Mouse (Mus musculus): ENCODE data around the gene Tcl1b3. TPM values are rescaled to one million over a fixed set of nuclear protein-coding genes. Genes with fewer than 3 reads are reported as not detected.

Tcl1b3 gene
- not detected for total RNA-seq (2023)

DNA sequence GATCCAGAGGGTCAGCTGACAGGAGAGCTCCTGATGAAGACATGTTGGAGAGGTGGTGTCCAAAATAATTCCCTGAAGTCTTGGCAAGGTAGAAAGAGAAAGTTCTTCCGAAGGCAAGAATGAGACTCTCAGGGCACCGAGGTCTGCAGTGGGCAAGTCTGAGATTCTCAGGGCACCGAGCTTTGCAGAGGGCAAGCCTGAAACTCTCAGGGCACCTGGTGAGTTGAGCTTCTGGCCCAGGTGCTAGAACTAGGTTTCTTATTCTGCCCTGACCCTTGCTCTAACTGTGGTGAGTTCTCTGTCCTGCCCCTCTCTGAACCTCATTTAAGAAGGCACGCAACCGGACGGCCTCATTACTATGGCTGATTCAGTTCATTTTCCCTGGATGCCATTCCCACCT, at the start of gene Tcl1b3:
Gene Tcl1b3 (plus strand): TSS at position 301 of the 400 bp plus-strand sequence.

DNA sequence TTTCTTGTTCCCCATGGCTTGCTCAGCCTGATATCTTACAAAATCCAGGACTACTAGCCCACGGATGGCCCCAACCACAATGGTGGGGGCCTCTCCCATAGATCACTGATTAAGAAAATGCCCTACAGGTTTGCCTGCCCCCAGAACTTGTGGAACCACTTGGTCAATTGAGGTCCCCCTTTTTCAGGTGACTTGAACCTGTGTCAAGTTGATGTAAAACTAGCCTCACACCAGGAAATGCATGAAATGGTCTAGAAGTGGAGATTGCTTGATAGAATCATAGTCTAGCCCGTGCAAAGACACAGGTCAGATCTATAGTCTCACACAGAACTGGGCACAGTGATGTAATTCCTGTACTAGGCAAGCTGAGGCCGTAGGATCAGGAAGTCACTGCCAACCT, 45.1 kb upstream of the Tcl1b3 start, which contains the start of gene Tcl1b2:
Gene Tcl1b2 (plus strand): TSS at position 301 of the 400 bp plus-strand sequence.

DNA sequence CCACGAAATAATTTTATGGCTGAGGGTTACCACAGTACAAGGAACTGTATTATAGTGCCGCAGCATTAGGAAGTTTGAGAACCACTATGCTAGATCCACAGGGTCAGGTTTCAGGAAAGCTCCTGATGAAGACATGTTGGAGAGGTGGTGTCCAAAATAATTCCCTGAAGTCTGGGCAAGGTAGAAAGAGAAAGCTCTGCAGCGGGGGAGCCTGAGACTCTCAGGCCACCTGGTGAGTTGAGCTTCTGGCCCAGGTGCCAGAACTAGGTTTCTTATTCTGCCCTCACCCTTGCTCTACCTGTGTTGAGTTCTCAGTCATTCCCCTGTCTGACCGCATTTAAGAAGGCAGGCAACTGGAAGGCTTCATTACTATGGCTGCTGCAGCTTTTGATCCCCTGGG, 31.5 kb upstream of the Tcl1b3 start, which contains the start of gene Tcl1b1:
Gene Tcl1b1 (plus strand): TSS at position 301 of the 400 bp plus-strand sequence.

DNA sequence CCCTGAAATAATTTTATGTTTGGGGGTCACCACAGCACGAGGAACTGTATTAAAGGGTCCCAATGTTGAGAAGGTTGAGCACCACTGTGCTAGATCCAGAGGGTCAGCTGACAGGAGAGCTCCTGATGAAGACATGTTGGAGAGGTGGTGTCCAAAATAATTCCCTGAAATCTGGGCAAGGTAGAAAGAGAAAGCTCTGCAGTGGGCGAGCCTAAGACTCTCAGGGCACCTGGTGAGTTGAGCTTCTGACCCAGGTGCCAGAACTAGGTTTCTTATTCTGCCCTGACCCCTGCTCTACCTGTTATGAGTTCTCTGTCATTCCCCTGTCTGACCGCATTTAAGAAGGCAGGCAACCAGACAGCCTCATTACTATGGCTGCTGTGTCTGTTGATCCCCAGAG, 14.8 kb upstream of the Tcl1b3 start, which contains the start of gene Tcl1b5:
Gene Tcl1b5 (plus strand): TSS at position 301 of the 400 bp plus-strand sequence.

DNA sequence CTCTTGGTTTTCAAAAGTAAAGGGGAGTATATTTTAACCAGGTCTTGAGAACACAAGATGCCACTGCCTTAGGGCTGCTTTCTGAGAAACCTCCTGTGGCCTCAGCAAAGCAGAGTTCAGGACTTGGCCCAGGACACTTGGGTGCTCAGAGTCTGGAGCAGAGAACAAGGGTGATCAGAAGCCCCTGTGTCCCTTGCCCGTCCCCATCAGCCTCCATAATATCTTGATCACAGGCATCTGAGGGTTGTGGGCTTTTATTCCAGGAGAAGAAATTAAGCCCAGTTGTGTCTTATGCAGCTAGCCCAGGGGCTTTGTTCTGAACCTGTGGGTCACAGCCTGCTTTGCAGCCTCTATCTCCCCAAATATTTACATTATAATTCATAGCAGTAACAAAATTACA, 10.8 kb downstream of the Tcl1b3 start, which contains the start of gene Tcl1b4:
Gene Tcl1b4 (plus strand): TSS at position 301 of the 400 bp plus-strand sequence.

DNA sequence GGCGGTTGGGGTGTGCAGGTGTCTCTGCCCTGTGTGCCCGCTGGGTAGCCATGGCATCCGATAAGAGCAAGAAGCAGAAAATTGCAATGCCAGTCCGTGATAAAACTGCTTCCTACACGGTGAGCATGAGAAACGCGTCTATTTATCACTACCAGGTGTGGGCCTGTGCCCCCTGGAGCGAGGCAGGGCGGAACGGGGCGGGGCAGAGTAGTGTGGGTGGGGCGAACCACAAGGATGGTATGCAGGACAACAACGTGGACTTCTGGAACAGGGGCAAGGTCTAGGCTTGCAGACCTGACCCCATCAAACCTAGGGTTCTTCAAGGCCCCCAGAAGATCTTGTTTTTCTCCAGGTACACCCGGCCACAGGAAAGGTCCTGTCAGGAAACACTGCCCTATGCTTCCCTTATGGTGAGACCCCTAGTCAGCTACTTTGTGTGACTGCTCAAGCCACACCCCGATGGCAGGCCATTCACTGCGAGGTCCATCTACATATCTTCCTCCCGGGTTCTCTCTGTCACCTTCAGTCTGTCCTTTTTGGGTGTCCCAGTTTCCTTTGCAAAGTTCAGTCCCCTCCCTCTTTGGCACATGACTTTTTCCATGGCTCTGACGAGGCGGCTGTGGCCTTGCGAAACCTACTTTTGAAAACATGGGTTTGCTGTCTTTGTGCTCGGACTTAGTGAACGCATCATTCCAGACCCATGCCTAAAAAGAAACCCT, 31.9 kb downstream of the Tcl1b3 start, which contains the start of gene Tcl1:
Gene Tcl1 (minus strand): TSS at position 193 of the 719 bp plus-strand sequence.

Other genes starting within 250 kb of the Tcl1b3 start
- gene Syne3, start 181.2 kb upstream of the Tcl1b3 start, total RNA-seq (2023): 10 to 100 TPM; 30.4 to 36.1 TPM
- 10 to 100 TPM; 30.2 to 34.2 TPM for gene Glrx5, start 158.4 kb upstream of the Tcl1b3 start, total RNA-seq (2023)
- gene Tcl1b2, start 45.0 kb upstream of the Tcl1b3 start, total RNA-seq (2023): not detected
- not detected for gene Tcl1b1, start 31.4 kb upstream of the Tcl1b3 start, total RNA-seq (2023)
- not detected for gene Tcl1b5, start 14.7 kb upstream of the Tcl1b3 start, total RNA-seq (2023)
- gene Tcl1b4, start 10.9 kb downstream of the Tcl1b3 start, total RNA-seq (2023): not detected
- not detected for gene Tcl1, start 31.8 kb downstream of the Tcl1b3 start, total RNA-seq (2023)
- gene Tunar, start 142.8 kb downstream of the Tcl1b3 start, total RNA-seq (2023): not detected